Mouse (Mus musculus) limb, embryonic 14.5 days (tissue): ENCODE measurements at regions not wholly inside any gene's neighbourhood (a gene's known extent, or its start where the extent isn't known, plus 50 kb on each side); places are given as distances from the start of the nearest gene placed in this dataset.

Source experiments
- ATAC-seq: fragments of 200-750 bp; cut with Nextera tagmentation; 2 replicates; pipeline ENCODE4 v1.8.0; 2017; ENCODE audit warnings: low read depth, moderate number of reproducible peaks, moderate TSS enrichment; ENCODE audit not compliant: low FRiP score
- DNase-seq: peaks from one replicate; pipeline ENCODE4 v3.0.0-alpha.2; 2015; ENCODE audit warnings: low spot score
- H3K27ac ChIP-seq: fragments of 300-500 bp; sonication (generic); replicated peaks from 2 replicates; pipeline ENCODE4 v1.5.1; 2014; ENCODE audit warnings: low read depth, mild to moderate bottlenecking, low read length, moderate library complexity, mixed read lengths
- H3K27me3 ChIP-seq: fragments of 300-500 bp; sonication (generic); 2 replicates; pipeline ENCODE4 v1.6.1; 2014; ENCODE audit warnings: low read length, mixed read lengths; ENCODE audit not compliant: control insufficient read depth, insufficient read depth
- H3K36me3 ChIP-seq: fragments of 300-500 bp; sonication (generic); 2 replicates; pipeline ENCODE4 v1.6.1; 2014; ENCODE audit warnings: mild to moderate bottlenecking, low read length, moderate library complexity, mixed read lengths; ENCODE audit not compliant: control insufficient read depth, insufficient read depth
- H3K4me1 ChIP-seq: fragments of 300-500 bp; sonication (generic); 2 replicates; pipeline ENCODE4 v1.6.1; 2014; ENCODE audit warnings: antibody characterized with exemption, low read length, mixed read lengths; ENCODE audit not compliant: control insufficient read depth, insufficient read depth
- H3K4me2 ChIP-seq: fragments of 300-500 bp; sonication (generic); replicated peaks from 2 replicates; pipeline ENCODE4 v1.6.1; 2014; ENCODE audit warnings: low read depth, mild to moderate bottlenecking, low read length, moderate library complexity; ENCODE audit not compliant: severe bottlenecking
- H3K4me3 ChIP-seq: fragments of 300-500 bp; sonication (generic); replicated peaks from 2 replicates; pipeline ENCODE4 v1.5.1; 2014; ENCODE audit warnings: low read length
- H3K9ac ChIP-seq: fragments of 300-500 bp; sonication (generic); 2 replicates; pipeline ENCODE4 v1.6.1; 2014; ENCODE audit warnings: mild to moderate bottlenecking, low read depth, low read length, moderate library complexity; ENCODE audit not compliant: severe bottlenecking
- H3K9me3 ChIP-seq: fragments of 300-500 bp; sonication (generic); 2 replicates; pipeline ENCODE4 v1.6.1; 2016; ENCODE audit warnings: low read length; ENCODE audit not compliant: control insufficient read depth
- POLR2A ChIP-seq: fragments of 200-500 bp; IDR thresholded peaks from 2 replicates; pipeline ENCODE4 v1.8.0; 2012; ENCODE audit warnings: inconsistent platforms, mild to moderate bottlenecking, moderate library complexity, borderline replicate concordance; ENCODE audit not compliant: insufficient read depth, insufficient read length; ENCODE audit errors: extremely low read depth
- WGBS: fragments of 180-500 bp; shearing (Covaris S2); extraction: QIAGEN DNeasy Blood & Tissue Kit; methylation state at CpG from one replicate; pipeline ENCODE4 v1.1.7; 2014; 5-methylcytosine and 5-hydroxymethylcytosine counted together

GRCm38 (mm10) chr15:18189622-18190308 is 629.0 kb upstream of the Cdh10 start:
- Histone ChIP-seq H3K9me3 (no peaks in the 10 kb centered on the region), H3K27ac (no peak overlapping the region), H3K36me3 (no peaks in the 10 kb centered on the region), H3K9ac (no peak overlapping the region), H3K4me3 (no peak overlapping the region), H3K27me3 (no peaks in the 10 kb centered on the region), H3K4me1 (no peaks in the 10 kb centered on the region), H3K4me2 (no peak overlapping the region)
- DNase-seq (peak; percentile 45), ATAC-seq (0 out of 2 replicates have a peak, but pooled peaks have one; percentile 41)
- no peak for TF ChIP-seq POLR2A
- WGBS: 31% methylated on average over 5 of the region's 5 CpGs

GRCm38 (mm10) chr15:18190490-18190889 is 628.3 kb upstream of the Cdh10 start:
- Histone ChIP-seq H3K4me1 (no peaks in the 10 kb centered on the region), H3K4me3 (no peak overlapping the region), H3K9ac (no peak overlapping the region), H3K27ac (no peak overlapping the region), H3K4me2 (no peak overlapping the region), H3K27me3 (no peaks in the 10 kb centered on the region), H3K9me3 (no peaks in the 10 kb centered on the region), H3K36me3 (no peaks in the 10 kb centered on the region)
- 82% methylated on average over 1 of the region's 1 CpGs for WGBS
- ATAC-seq (no peak), DNase-seq (no peak)
- TF ChIP-seq POLR2A: no peak

GRCm38 (mm10) chr15:18211102-18211501 is 607.6 kb upstream of the Cdh10 start:
- H3K27ac ChIP-seq: no peak overlapping the region
- no peak overlapping the region for H3K9ac ChIP-seq
- H3K27me3 ChIP-seq: no peaks in the 10 kb centered on the region
- H3K36me3 ChIP-seq: no peaks in the 10 kb centered on the region
- no peak for DNase-seq
- H3K4me2 ChIP-seq: no peak overlapping the region
- H3K4me1 ChIP-seq: no peaks in the 10 kb centered on the region
- ATAC-seq: no peak
- 81% methylated on average over 2 of the region's 2 CpGs for WGBS
- no peaks in the 10 kb centered on the region for H3K9me3 ChIP-seq
- H3K4me3 ChIP-seq: no peak overlapping the region
- no peak for TF ChIP-seq POLR2A

GRCm38 (mm10) chr15:18219913-18220312 is 598.8 kb upstream of the Cdh10 start:
- H3K27me3 ChIP-seq: no peaks in the 10 kb centered on the region
- ATAC-seq (no peak), DNase-seq (no peak)
- no peak for TF ChIP-seq POLR2A
- H3K36me3 ChIP-seq: no peaks in the 10 kb centered on the region
- no peak overlapping the region for H3K4me3 ChIP-seq
- no peaks in the 10 kb centered on the region for H3K4me1 ChIP-seq
- no peak overlapping the region for H3K9ac ChIP-seq
- no peak overlapping the region for H3K4me2 ChIP-seq
- H3K27ac ChIP-seq: no peak overlapping the region
- no peaks in the 10 kb centered on the region for H3K9me3 ChIP-seq
